Mouse (Mus musculus) neural tube, embryonic 11.5 days (tissue): ENCODE measurements around the gene Habp4. TPM values are rescaled to one million over a fixed set of nuclear protein-coding genes. Genes with fewer than 3 reads are reported as not detected.

ENCODE experiments used
- ATAC-seq: fragments of 200-750 bp; cut with Nextera tagmentation; 2 replicates; pipeline ENCODE4 v1.8.0; 2017; ENCODE audit warnings: moderate number of reproducible peaks, mild to moderate bottlenecking, moderate TSS enrichment, moderate library complexity; ENCODE audit not compliant: insufficient read depth, low FRiP score, low TSS enrichment
- DNase-seq: peaks from one replicate; pipeline ENCODE4 v3.0.0-alpha.2; 2015; ENCODE audit warnings: low spot score
- H3K27ac ChIP-seq: fragments of 300-500 bp; sonication (generic); 2 replicates; pipeline ENCODE4 v1.5.1; 2014; ENCODE audit warnings: low read depth, mild to moderate bottlenecking, low read length
- H3K27me3 ChIP-seq: fragments of 300-500 bp; sonication (generic); 2 replicates; pipeline ENCODE4 v1.6.1; 2014; ENCODE audit warnings: mild to moderate bottlenecking, low read length, mixed read lengths; ENCODE audit not compliant: control insufficient read depth, insufficient read depth
- H3K36me3 ChIP-seq: fragments of 300-500 bp; sonication (generic); 2 replicates; pipeline ENCODE4 v1.6.1; 2014; ENCODE audit warnings: mild to moderate bottlenecking, low read length, moderate library complexity, mixed read lengths; ENCODE audit not compliant: control insufficient read depth, insufficient read depth
- H3K4me1 ChIP-seq: fragments of 300-500 bp; sonication (generic); 2 replicates; pipeline ENCODE4 v1.6.1; 2014; ENCODE audit warnings: low read length, mixed read lengths; ENCODE audit not compliant: control insufficient read depth, insufficient read depth
- H3K4me2 ChIP-seq: fragments of 300-500 bp; sonication (generic); 2 replicates; pipeline ENCODE4 v1.6.1; 2014; ENCODE audit warnings: low read depth, mild to moderate bottlenecking, moderate library complexity
- H3K4me3 ChIP-seq: fragments of 300-500 bp; sonication (generic); 2 replicates; pipeline ENCODE4 v1.5.1; 2014; ENCODE audit warnings: low read depth, low read length
- H3K9ac ChIP-seq: fragments of 300-500 bp; sonication (generic); 2 replicates; pipeline ENCODE4 v1.6.1; 2014; ENCODE audit warnings: mild to moderate bottlenecking, low read length
- H3K9me3 ChIP-seq: fragments of 300-500 bp; sonication (generic); 2 replicates; pipeline ENCODE4 v1.6.1; 2016; ENCODE audit warnings: low read length; ENCODE audit not compliant: control insufficient read depth
- WGBS: fragments of 180-500 bp; shearing (Covaris S2); extraction: QIAGEN DNeasy Blood & Tissue Kit; methylation state at CpG from one replicate; pipeline ENCODE4 v1.1.7; 2014; 5-methylcytosine and 5-hydroxymethylcytosine counted together
- polyA plus RNA-seq: library from polyadenylated mRNA; unstranded; fragments of >200 nt; fragmentation: Nextera tagmentation; extraction: Ambion mirVana; gene quantifications from 2 replicates; pipeline ENCODE4 v1.2.1, GENCODE M21; 2014

The Habp4 gene
- polyA plus RNA-seq, 1 experiment from 2014 or later: 33.4 TPM

- Histone ChIP-seq H3K27me3 (no peaks in the 10 kb centered on the region), H3K4me2 (peak overlapping the region; percentile 97), H3K4me3 (peak overlapping the region; percentile 78), H3K27ac (peak overlapping the region; percentile 84; the same call in 1 of the 2 replicates), H3K9me3 (no peaks in the 10 kb centered on the region), H3K9ac (peak overlapping the region; percentile 81), H3K4me1 (no peaks in the 10 kb centered on the region; the same call in 1 of the 2 replicates), H3K36me3 (no peaks in the 10 kb centered on the region)
- DNase-seq: no peak
- ATAC-seq: peak; percentile 67
- WGBS: under 1% methylated on average over 66 of the region's 71 CpGs
These were observed 440 bp downstream of the Habp4 start for GRCm38 (mm10) chr13:64161916-64162611.

GRCm38 (mm10) chr13:64162626-64163025 is 1.0 kb downstream of the Habp4 start:
- no peak for ATAC-seq
- 1% methylated on average over 14 of the region's 14 CpGs for WGBS
- Histone ChIP-seq H3K27ac (no peak overlapping the region), H3K27me3 (no peaks in the 10 kb centered on the region), H3K4me3 (peak overlapping the region; percentile 78), H3K4me2 (peak overlapping the region; percentile 97), H3K36me3 (no peaks in the 10 kb centered on the region), H3K4me1 (no peaks in the 10 kb centered on the region; the same call in 1 of the 2 replicates), H3K9ac (peak overlapping the region; percentile 81), H3K9me3 (no peaks in the 10 kb centered on the region)
- DNase-seq: peak; percentile 47

DNA sequence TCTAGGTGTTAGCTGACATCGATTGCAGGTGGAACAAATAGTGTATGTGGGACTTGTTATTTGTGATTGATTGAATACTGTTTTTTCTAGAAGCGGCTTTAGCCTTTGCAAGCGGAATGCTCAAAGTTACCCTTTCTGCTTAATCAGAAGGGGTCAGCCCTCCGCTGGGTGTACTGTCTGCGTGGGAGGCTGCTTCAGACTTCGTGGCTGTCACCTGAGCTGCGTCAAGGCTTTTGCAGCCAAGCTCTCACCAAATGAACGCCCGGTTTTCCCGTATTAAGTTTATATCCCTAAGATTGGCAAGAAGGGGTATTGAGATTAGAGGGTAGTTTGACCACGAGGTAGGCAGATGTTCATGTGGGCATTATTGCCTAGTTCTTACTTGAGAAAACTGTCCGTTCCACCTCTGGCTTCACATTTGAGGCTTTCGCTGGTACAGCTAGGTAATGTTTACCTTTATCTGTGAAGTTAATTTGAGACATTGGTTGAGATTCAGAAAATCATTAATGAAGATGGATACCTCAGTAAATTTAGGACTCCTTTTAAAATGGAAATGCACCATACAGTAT is 1.6 kb downstream of the Habp4 start:
- H3K27me3 ChIP-seq: no peaks in the 10 kb centered on the region
- no peaks in the 10 kb centered on the region for H3K9me3 ChIP-seq
- H3K4me1 ChIP-seq: no peaks in the 10 kb centered on the region; the same call in 1 of the 2 replicates
- DNase-seq (no peak), ATAC-seq (no peak)
- no peak overlapping the region for H3K27ac ChIP-seq
- peak overlapping the region; percentile 78 for H3K4me3 ChIP-seq
- no peaks in the 10 kb centered on the region for H3K36me3 ChIP-seq
- H3K4me2 ChIP-seq: peak overlapping the region; percentile 97
- WGBS: 29% methylated on average over 13 of the region's 13 CpGs
- H3K9ac ChIP-seq: no peak overlapping the region; the same call in 1 of the 2 replicates

GRCm38 (mm10) chr13:64169746-64170145 is 8.1 kb downstream of the Habp4 start:
- H3K36me3 ChIP-seq: peaks cover 7% of the 10 kb centered on the region
- DNase-seq: no peak
- WGBS: 97% methylated on average over 25 of the region's 25 CpGs
- H3K4me1 ChIP-seq: no peaks in the 10 kb centered on the region
- H3K27me3 ChIP-seq: no peaks in the 10 kb centered on the region
- H3K4me2 ChIP-seq: no peak overlapping the region
- H3K4me3 ChIP-seq: no peak overlapping the region
- no peak overlapping the region for H3K27ac ChIP-seq
- no peak overlapping the region for H3K9ac ChIP-seq
- peaks cover 15% of the 10 kb centered on the region for H3K9me3 ChIP-seq
- ATAC-seq: no peak

DNA sequence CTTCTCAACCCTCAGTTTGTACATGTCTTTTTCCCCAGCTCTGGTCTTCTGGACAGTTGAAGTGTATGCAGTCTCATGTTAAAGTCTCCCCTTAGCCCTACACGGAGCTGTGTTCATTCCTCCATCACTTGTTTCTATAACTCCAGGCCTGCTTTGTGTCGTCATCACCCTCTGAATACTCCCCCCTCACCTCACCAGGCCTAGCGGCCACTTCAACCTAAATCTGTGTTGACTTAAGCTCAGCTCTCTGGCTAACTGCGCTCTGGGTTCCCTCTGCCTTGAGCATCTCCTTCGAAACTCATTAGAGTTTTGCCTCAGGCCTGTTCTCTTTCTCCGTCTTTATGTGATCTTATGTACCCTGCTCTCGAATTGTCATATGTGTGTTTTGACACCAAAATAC is 16.4 kb downstream of the Habp4 start:
- 83% methylated on average over 7 of the region's 7 CpGs for WGBS
- no peak overlapping the region for H3K4me3 ChIP-seq

GRCm38 (mm10) chr13:64178746-64179652 is 17.4 kb downstream of the Habp4 start:
- Histone ChIP-seq H3K9ac (no peak overlapping the region), H3K27ac (no peak overlapping the region), H3K36me3 (peaks cover 2% of the 10 kb centered on the region; the same call in 1 of the 2 replicates), H3K27me3 (no peaks in the 10 kb centered on the region), H3K4me2 (no peak overlapping the region), H3K9me3 (no peaks in the 10 kb centered on the region), H3K4me1 (no peaks in the 10 kb centered on the region), H3K4me3 (no peak overlapping the region)
- DNase-seq: no peak
- no peak for ATAC-seq
- 86% methylated on average over 13 of the region's 13 CpGs for WGBS

More for the DNA sequence above, 16.4 kb downstream of the Habp4 start:
- H3K9ac ChIP-seq: no peak overlapping the region
- ATAC-seq (no peak), DNase-seq (no peak)
- H3K27ac ChIP-seq: no peak overlapping the region
- peaks cover 2% of the 10 kb centered on the region; the same call in 1 of the 2 replicates for H3K36me3 ChIP-seq
- no peaks in the 10 kb centered on the region for H3K4me1 ChIP-seq
- H3K9me3 ChIP-seq: no peaks in the 10 kb centered on the region
- no peak overlapping the region for H3K4me2 ChIP-seq
- no peaks in the 10 kb centered on the region for H3K27me3 ChIP-seq

GRCm38 (mm10) chr13:64180300-64180699 is 18.7 kb downstream of the Habp4 start:
- ATAC-seq (no peak), DNase-seq (no peak)
- H3K9ac ChIP-seq: no peak overlapping the region
- H3K9me3 ChIP-seq: no peaks in the 10 kb centered on the region
- H3K27ac ChIP-seq: no peak overlapping the region
- no peaks in the 10 kb centered on the region for H3K4me1 ChIP-seq
- 92% methylated on average over 4 of the region's 4 CpGs for WGBS
- H3K36me3 ChIP-seq: peaks cover 2% of the 10 kb centered on the region; the same call in 1 of the 2 replicates
- no peaks in the 10 kb centered on the region for H3K27me3 ChIP-seq
- no peak overlapping the region for H3K4me2 ChIP-seq
- no peak overlapping the region for H3K4me3 ChIP-seq

DNA sequence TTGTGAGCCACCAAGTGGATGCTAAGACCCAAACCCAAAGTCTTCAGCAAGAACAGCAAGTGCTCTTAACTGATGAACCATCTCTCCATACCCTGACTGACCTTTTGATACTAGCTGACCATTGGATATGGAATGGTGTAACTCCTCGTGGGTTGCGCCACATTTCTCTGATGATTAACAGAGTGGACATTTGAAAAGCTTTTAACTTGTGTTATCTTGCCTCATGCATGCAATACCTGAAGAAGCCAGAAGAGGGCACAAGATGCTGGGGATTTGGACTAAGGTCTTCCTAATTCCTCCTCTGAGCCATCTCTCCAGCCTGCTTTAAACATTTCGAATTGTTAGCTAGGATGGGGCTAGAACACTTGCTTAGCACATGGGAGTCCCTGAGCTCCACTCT is 19.3 kb downstream of the Habp4 start:
- H3K9ac ChIP-seq: no peak overlapping the region
- no peak overlapping the region for H3K4me2 ChIP-seq
- ATAC-seq (no peak), DNase-seq (peak; percentile 34)
- WGBS: 81% methylated on average over 3 of the region's 3 CpGs
- peaks cover 2% of the 10 kb centered on the region; the same call in 1 of the 2 replicates for H3K36me3 ChIP-seq
- H3K27ac ChIP-seq: no peak overlapping the region
- H3K4me3 ChIP-seq: no peak overlapping the region
- no peaks in the 10 kb centered on the region for H3K9me3 ChIP-seq
- H3K27me3 ChIP-seq: no peaks in the 10 kb centered on the region
- H3K4me1 ChIP-seq: no peaks in the 10 kb centered on the region
